Mouse (Mus musculus): ENCODE results near the gene 0610030E20Rik.

Gene 0610030E20Rik

DNA sequence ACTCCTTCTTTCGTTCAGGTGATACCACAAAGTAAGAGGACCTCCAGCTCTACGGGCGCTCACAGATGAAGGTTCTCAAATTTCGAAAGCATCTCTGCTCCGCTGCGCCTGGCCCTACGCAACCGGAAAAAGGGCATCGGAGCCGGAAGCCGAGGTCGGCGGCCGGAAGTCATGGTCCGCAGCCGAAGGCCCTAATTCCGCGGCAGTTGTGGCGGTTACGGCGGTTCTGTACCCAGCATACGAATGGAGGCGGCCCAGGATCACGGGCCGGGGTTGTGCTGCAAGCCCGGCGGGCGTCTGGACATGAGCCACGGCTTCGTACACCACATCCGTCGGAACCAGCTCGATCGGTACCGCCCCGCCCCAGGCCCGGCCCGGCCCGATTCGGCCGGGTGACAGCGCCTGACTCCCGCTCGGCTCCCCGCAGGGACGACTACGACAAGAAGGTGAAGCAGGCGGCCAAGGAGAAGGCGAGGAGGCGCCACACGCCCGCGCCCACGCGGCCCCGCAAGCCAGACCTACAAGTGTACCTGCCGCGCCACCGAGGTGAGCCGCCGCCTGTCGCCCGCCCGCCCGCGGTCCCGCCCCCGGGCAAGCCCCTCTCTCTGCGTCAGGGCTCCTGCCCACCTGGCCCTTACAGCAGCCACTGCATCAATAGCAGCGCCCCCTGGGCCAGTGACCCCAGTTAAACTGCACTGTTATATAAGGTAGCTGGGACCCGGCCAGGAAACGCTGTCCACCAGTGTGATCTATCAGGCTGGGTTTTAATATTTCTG, at the start of gene 0610030E20Rik:
TSS of gene 0610030E20Rik (plus strand) at position 152 of the 776 bp plus-strand sequence.
- peak; percentile 90 for DNase-seq (ENCODE audit: low spot score)

DNA sequence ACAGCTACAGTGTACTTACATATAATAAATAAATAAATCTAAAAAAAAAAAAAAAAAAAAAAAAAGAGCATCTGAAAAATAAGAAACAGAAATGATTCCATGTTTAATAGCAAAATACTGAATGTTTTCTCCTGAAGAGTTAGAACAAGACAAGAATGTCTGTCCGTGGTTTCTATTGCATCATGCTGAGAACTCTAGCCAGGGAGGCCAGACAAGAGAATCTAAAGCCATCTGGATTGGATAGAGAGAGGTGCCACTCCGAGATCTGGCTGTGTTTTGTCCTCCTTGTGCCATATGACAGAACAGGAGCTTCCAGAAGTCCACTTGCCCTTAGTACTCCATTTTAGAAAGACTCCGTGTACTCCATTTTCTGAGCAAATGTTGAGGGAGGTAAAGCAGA, 49.3 kb upstream of the 0610030E20Rik start:
- DNase-seq (ENCODE audit: low spot score): no peak

- no peak for DNase-seq (ENCODE audit: low spot score)
These were observed 44.7 kb upstream of the 0610030E20Rik start for GRCm38 (mm10) chr6:72302349-72302925.

GRCm38 (mm10) chr6:72303510-72303909, 43.6 kb upstream of the 0610030E20Rik start:
- no peak for DNase-seq (ENCODE audit: low spot score)

GRCm38 (mm10) chr6:72312198-72312597, 34.9 kb upstream of the 0610030E20Rik start:
- no peak for DNase-seq (ENCODE audit: low spot score)

DNA sequence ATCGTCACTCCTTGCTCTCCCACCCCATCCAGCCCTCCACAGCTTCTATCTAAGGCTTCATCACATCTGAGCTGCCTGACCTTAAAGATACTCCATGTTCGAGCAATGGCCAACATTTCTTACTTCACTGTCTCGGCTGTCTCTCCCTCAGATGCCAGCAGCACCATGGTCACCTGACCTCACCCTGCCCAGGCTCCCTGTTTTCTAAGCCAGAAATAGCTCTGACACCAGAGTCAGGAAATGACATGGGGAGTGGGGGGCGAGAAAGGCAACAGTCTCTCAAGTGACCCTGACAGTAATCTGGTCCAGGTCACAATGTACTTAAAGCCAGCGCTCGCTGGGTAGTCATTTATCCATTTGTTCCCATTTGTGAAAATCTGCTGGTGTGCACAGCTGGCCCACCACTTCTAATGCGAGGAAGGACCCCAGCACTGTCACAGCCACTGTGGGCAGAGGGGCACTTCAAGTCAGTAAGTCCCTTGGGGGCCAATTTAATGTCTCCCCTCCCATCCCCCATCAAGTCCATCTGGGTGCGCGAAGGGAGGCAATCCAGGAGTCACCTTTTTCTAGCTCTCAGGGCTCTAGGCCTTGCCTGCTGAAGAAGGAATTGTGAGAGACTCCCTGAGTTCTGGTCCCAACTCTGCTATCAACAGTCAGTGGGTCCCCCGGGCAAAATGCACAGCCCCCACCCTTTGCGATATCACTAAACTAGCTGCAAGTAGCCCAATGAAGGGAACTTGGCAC, 33.8 kb upstream of the 0610030E20Rik start:
- DNase-seq (ENCODE audit: low spot score): no peak

DNA sequence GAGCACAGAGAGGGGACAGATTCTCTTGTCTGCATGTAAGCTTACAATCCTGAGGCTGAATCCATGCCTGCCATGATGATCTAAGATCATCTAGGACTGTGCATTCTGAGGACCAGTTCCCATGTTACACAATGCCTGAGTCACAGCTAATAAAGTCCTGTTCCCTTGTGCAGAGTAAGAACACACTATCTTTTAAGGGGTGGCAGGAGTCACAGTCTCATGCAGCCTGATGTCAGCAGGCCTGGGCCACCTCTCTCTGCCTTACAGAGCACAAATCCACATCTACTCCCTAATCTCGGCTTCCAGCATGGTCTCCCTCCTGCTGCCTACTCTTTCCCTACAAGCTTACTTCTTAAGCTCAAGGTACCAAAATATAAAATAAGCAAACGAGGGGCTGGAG, 31.7 kb upstream of the 0610030E20Rik start:
- DNase-seq (ENCODE audit: low spot score): no peak

GRCm38 (mm10) chr6:72316044-72316443, 31.1 kb upstream of the 0610030E20Rik start:
- no peak for DNase-seq (ENCODE audit: low spot score)

GRCm38 (mm10) chr6:72318440-72318839, 28.7 kb upstream of the 0610030E20Rik start:
- DNase-seq (ENCODE audit: low spot score): no peak

DNA sequence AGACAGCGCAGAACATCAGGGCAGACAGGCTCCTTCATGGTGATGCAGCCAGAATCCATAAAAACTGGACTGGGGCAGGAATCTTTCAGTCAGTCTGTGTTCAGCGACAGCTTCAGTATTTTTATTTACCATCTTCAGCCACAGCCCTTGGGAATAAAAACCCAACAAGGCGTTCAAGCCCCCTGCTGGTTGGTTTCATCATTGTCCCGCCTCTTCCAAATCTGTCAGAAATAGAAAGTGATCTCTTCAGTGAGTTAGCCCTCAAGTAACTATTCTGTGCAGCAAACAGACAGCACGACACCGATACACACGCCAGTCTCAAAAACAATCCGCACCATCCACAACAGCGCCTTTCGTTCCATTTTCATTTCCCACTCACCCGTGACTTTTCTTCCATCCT, 28.1 kb upstream of the 0610030E20Rik start:
- DNase-seq (ENCODE audit: low spot score): peak; percentile 23

DNA sequence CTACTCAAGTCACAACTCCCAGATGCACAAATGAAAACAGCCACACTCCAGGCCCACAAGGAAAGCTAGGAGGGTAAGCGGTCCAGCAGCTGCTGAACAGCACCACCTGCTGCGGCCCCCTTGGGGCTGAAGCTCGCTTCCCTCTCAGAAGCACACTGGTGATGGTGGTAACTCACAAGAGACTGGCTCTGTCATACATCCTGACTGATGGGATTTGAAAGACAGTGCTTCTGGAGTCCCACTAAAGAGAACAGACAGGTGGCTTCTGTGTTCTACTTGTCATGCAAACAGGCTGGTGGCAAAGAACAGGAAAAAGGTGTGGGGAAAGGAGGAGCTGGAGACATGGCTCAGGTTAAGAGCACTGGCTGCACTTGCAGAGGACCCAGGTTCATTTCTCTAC, 24.2 kb upstream of the 0610030E20Rik start:
- DNase-seq (ENCODE audit: low spot score): no peak

- no peak for DNase-seq (ENCODE audit: low spot score)
These were observed 23.2 kb upstream of the 0610030E20Rik start for GRCm38 (mm10) chr6:72323786-72324508.

- DNase-seq (ENCODE audit: low spot score): peak; percentile 19
These were observed 20.8 kb upstream of the 0610030E20Rik start for GRCm38 (mm10) chr6:72326274-72326673.

DNA sequence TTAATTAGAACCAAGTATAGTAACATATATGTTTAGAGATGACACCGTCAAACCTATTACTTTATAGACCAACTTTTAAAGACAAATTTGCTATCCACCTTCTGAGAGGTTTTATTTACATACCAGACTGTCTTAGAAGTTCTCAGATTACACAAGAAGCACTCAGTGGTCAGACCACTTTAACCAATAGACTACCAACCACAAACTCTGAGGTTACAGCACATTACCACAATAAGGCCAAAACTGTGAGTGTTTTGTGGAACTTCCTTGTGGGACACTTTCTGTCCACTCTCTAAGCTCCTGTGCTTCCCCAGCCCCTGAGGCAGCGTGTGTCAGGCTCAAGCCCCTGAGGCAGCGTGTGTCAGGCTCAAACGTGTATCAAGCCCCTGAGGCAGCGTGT, 18.1 kb upstream of the 0610030E20Rik start:
- no peak for DNase-seq (ENCODE audit: low spot score)

GRCm38 (mm10) chr6:72330133-72330532, 17.0 kb upstream of the 0610030E20Rik start:
- DNase-seq (ENCODE audit: low spot score): no peak

DNA sequence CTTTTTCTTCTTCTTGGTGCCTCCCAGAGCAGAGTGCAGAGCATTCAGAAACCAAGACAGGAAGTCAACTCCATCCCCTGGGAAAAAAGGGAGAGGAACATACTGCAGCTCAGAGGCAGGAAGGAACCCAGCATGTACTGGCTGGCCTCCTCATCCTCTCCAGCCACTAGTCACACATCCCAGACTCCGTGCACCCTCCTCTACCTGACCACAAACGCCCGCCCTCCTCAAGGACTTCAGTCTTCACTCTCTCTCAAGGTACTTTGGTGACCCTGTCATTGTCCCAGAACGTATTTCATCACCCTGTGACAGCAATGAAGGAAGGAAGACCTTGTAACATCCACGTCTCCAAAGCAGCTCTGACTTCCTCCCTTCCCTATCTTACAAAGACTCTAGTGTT, 14.0 kb upstream of the 0610030E20Rik start:
- DNase-seq (ENCODE audit: low spot score): no peak

- no peak for DNase-seq (ENCODE audit: low spot score)
These were observed 6.6 kb upstream of the 0610030E20Rik start for GRCm38 (mm10) chr6:72340481-72340880.

GRCm38 (mm10) chr6:72344396-72345073, 2.6 kb upstream of the 0610030E20Rik start:
- DNase-seq (ENCODE audit: low spot score): no peak

GRCm38 (mm10) chr6:72345074-72345567, 2.0 kb upstream of the 0610030E20Rik start, which contains the start of gene Usp39:
Gene Usp39, minus strand, starts transcription at chr6:72345184.
- DNase-seq (ENCODE audit: low spot score): peak; percentile 99

- DNase-seq (ENCODE audit: low spot score): no peak
These were observed 1.5 kb upstream of the 0610030E20Rik start for GRCm38 (mm10) chr6:72345633-72346032.

GRCm38 (mm10) chr6:72346261-72346660, 856 bp upstream of the 0610030E20Rik start:
- no peak for DNase-seq (ENCODE audit: low spot score)
